Mouse (Mus musculus): ENCODE results near the gene Gtf2f2. TPM values are rescaled to one million over a fixed set of nuclear protein-coding genes. Genes with fewer than 3 reads are reported as not detected.

The Gtf2f2 gene
- polyA plus RNA-seq, 1 experiment from 2014 or later = 36.0 TPM

GRCm38 (mm10) chr14:75899566-75899965 is 111.1 kb downstream of the Gtf2f2 start:
- Histone ChIP-seq H3K4me2 (replicated peaks; ENCODE audit: low read depth, low read length) (no peak overlapping the region), H3K9me3 (ENCODE audit: control insufficient read depth, low read depth, low read length) (peaks cover under 1% of the 10 kb centered on the region; the same call in 1 of the 2 replicates), H3K4me1 (ENCODE audit: control insufficient read depth, insufficient read depth, low read length) (no peaks in the 10 kb centered on the region), H3K4me3 (ENCODE audit: low read depth, low read length) (no peak overlapping the region), H3K9ac (replicated peaks; ENCODE audit: low read depth, low read length) (no peak overlapping the region), H3K36me3 (ENCODE audit: control insufficient read depth, insufficient read depth, low read length) (no peaks in the 10 kb centered on the region; the same call in 1 of the 2 replicates), H3K27ac (ENCODE audit: low read length) (no peak overlapping the region), H3K27me3 (ENCODE audit: control insufficient read depth, insufficient read depth, low read length) (no peaks in the 10 kb centered on the region)
- WGBS = 25% methylated on average over 4 of the region's 4 CpGs
- ATAC-seq (ENCODE audit: insufficient number of reproducible peaks, insufficient read depth, low FRiP score, low read depth) = 0 out of 2 replicates have a peak, but pooled peaks have one; percentile 33

- no peak for ATAC-seq (ENCODE audit: insufficient number of reproducible peaks, insufficient read depth, low FRiP score, low read depth)
- WGBS = 75% methylated on average over 9 of the region's 9 CpGs
- no peaks in the 10 kb centered on the region for H3K27me3 ChIP-seq (ENCODE audit: control insufficient read depth, insufficient read depth, low read length)
- no peaks in the 10 kb centered on the region for H3K9me3 ChIP-seq (ENCODE audit: control insufficient read depth, low read depth, low read length)
- no peaks in the 10 kb centered on the region; the same call in 1 of the 2 replicates for H3K4me1 ChIP-seq (ENCODE audit: control insufficient read depth, insufficient read depth, low read length)
- H3K36me3 ChIP-seq (ENCODE audit: control insufficient read depth, insufficient read depth, low read length) = no peaks in the 10 kb centered on the region
- no peak overlapping the region for H3K27ac ChIP-seq (ENCODE audit: low read length)
- no peak overlapping the region for H3K9ac ChIP-seq (replicated peaks; ENCODE audit: low read depth, low read length)
- no peak overlapping the region for H3K4me3 ChIP-seq (ENCODE audit: low read depth, low read length)
- H3K4me2 ChIP-seq (replicated peaks; ENCODE audit: low read depth, low read length) = no peak overlapping the region
Measured at GRCm38 (mm10) chr14:75892118-75892517, 118.5 kb downstream of the Gtf2f2 start.

GRCm38 (mm10) chr14:75883873-75884272 is 126.8 kb downstream of the Gtf2f2 start:
- Histone ChIP-seq H3K27me3 (ENCODE audit: control insufficient read depth, insufficient read depth, low read length) (no peaks in the 10 kb centered on the region), H3K4me1 (ENCODE audit: control insufficient read depth, insufficient read depth, low read length) (no peaks in the 10 kb centered on the region), H3K9ac (replicated peaks; ENCODE audit: low read depth, low read length) (no peak overlapping the region), H3K4me3 (ENCODE audit: low read depth, low read length) (no peak overlapping the region), H3K4me2 (replicated peaks; ENCODE audit: low read depth, low read length) (no peak overlapping the region), H3K27ac (ENCODE audit: low read length) (no peak overlapping the region), H3K9me3 (ENCODE audit: control insufficient read depth, low read depth, low read length) (no peaks in the 10 kb centered on the region), H3K36me3 (ENCODE audit: control insufficient read depth, insufficient read depth, low read length) (no peaks in the 10 kb centered on the region)
- WGBS = 77% methylated on average over 5 of the region's 5 CpGs
- ATAC-seq (ENCODE audit: insufficient number of reproducible peaks, insufficient read depth, low FRiP score, low read depth) = no peak

- no peaks in the 10 kb centered on the region for H3K36me3 ChIP-seq (ENCODE audit: control insufficient read depth, insufficient read depth, low read length)
- H3K27me3 ChIP-seq (ENCODE audit: control insufficient read depth, insufficient read depth, low read length) = no peaks in the 10 kb centered on the region
- H3K4me2 ChIP-seq (replicated peaks; ENCODE audit: low read depth, low read length) = no peak overlapping the region
- WGBS = 73% methylated on average over 5 of the region's 5 CpGs
- no peak overlapping the region for H3K9ac ChIP-seq (replicated peaks; ENCODE audit: low read depth, low read length)
- H3K27ac ChIP-seq (ENCODE audit: low read length) = no peak overlapping the region
- no peaks in the 10 kb centered on the region for H3K9me3 ChIP-seq (ENCODE audit: control insufficient read depth, low read depth, low read length)
- no peaks in the 10 kb centered on the region for H3K4me1 ChIP-seq (ENCODE audit: control insufficient read depth, insufficient read depth, low read length)
- ATAC-seq (ENCODE audit: insufficient number of reproducible peaks, insufficient read depth, low FRiP score, low read depth) = no peak
- no peak overlapping the region for H3K4me3 ChIP-seq (ENCODE audit: low read depth, low read length)
Measured at GRCm38 (mm10) chr14:75883330-75883729, 127.3 kb downstream of the Gtf2f2 start.

- WGBS = 35% methylated on average over 4 of the region's 4 CpGs
- ATAC-seq (ENCODE audit: insufficient number of reproducible peaks, insufficient read depth, low FRiP score, low read depth) = no peak
- no peaks in the 10 kb centered on the region for H3K4me1 ChIP-seq (ENCODE audit: control insufficient read depth, insufficient read depth, low read length)
- H3K9me3 ChIP-seq (ENCODE audit: control insufficient read depth, low read depth, low read length) = no peaks in the 10 kb centered on the region
- H3K4me2 ChIP-seq (replicated peaks; ENCODE audit: low read depth, low read length) = no peak overlapping the region
- H3K27me3 ChIP-seq (ENCODE audit: control insufficient read depth, insufficient read depth, low read length) = no peaks in the 10 kb centered on the region
- H3K9ac ChIP-seq (replicated peaks; ENCODE audit: low read depth, low read length) = no peak overlapping the region
- H3K27ac ChIP-seq (ENCODE audit: low read length) = no peak overlapping the region
- H3K36me3 ChIP-seq (ENCODE audit: control insufficient read depth, insufficient read depth, low read length) = no peaks in the 10 kb centered on the region
- H3K4me3 ChIP-seq (ENCODE audit: low read depth, low read length) = no peak overlapping the region
Measured at GRCm38 (mm10) chr14:75881856-75882255, 128.8 kb downstream of the Gtf2f2 start.

- no peak overlapping the region for H3K4me3 ChIP-seq (ENCODE audit: low read depth, low read length)
- no peak for ATAC-seq (ENCODE audit: insufficient number of reproducible peaks, insufficient read depth, low FRiP score, low read depth)
Measured at GRCm38 (mm10) chr14:75878980-75879379, 131.7 kb downstream of the Gtf2f2 start.

GRCm38 (mm10) chr14:75877297-75877696 is 133.4 kb downstream of the Gtf2f2 start:
- H3K9ac ChIP-seq (replicated peaks; ENCODE audit: low read depth, low read length) = no peak overlapping the region
- ATAC-seq (ENCODE audit: insufficient number of reproducible peaks, insufficient read depth, low FRiP score, low read depth) = no peak

More at GRCm38 (mm10) chr14:75878980-75879379, 131.7 kb downstream of the Gtf2f2 start:
- Histone ChIP-seq H3K4me2 (replicated peaks; ENCODE audit: low read depth, low read length) (no peak overlapping the region), H3K36me3 (ENCODE audit: control insufficient read depth, insufficient read depth, low read length) (no peaks in the 10 kb centered on the region), H3K27ac (ENCODE audit: low read length) (no peak overlapping the region), H3K27me3 (ENCODE audit: control insufficient read depth, insufficient read depth, low read length) (no peaks in the 10 kb centered on the region), H3K9ac (replicated peaks; ENCODE audit: low read depth, low read length) (no peak overlapping the region), H3K9me3 (ENCODE audit: control insufficient read depth, low read depth, low read length) (no peaks in the 10 kb centered on the region), H3K4me1 (ENCODE audit: control insufficient read depth, insufficient read depth, low read length) (0 out of 2 replicates have a peak, but pooled peaks cover 6% of the 10 kb centered on the region)
- 18% methylated on average over 8 of the region's 8 CpGs for WGBS

GRCm38 (mm10) chr14:75876320-75877043 is 134.2 kb downstream of the Gtf2f2 start:
- no peaks in the 10 kb centered on the region for H3K36me3 ChIP-seq (ENCODE audit: control insufficient read depth, insufficient read depth, low read length)
- no peaks in the 10 kb centered on the region for H3K27me3 ChIP-seq (ENCODE audit: control insufficient read depth, insufficient read depth, low read length)
- H3K9me3 ChIP-seq (ENCODE audit: control insufficient read depth, low read depth, low read length) = no peaks in the 10 kb centered on the region
- H3K4me3 ChIP-seq (ENCODE audit: low read depth, low read length) = no peak overlapping the region
- H3K4me2 ChIP-seq (replicated peaks; ENCODE audit: low read depth, low read length) = peak overlapping the region; percentile 29
- 16% methylated on average over 21 of the region's 21 CpGs for WGBS
- no peak overlapping the region for H3K9ac ChIP-seq (replicated peaks; ENCODE audit: low read depth, low read length)
- ATAC-seq (ENCODE audit: insufficient number of reproducible peaks, insufficient read depth, low FRiP score, low read depth) = peak; percentile 38; the same call in 1 of the 2 replicates
- H3K4me1 ChIP-seq (ENCODE audit: control insufficient read depth, insufficient read depth, low read length) = 0 out of 2 replicates have a peak, but pooled peaks cover 6% of the 10 kb centered on the region
- H3K27ac ChIP-seq (ENCODE audit: low read length) = no peak overlapping the region

More at GRCm38 (mm10) chr14:75877297-75877696, 133.4 kb downstream of the Gtf2f2 start:
- WGBS = 88% methylated on average over 3 of the region's 3 CpGs
- no peaks in the 10 kb centered on the region for H3K9me3 ChIP-seq (ENCODE audit: control insufficient read depth, low read depth, low read length)
- no peak overlapping the region for H3K4me3 ChIP-seq (ENCODE audit: low read depth, low read length)
- 0 out of 2 replicates have a peak, but pooled peaks cover 6% of the 10 kb centered on the region for H3K4me1 ChIP-seq (ENCODE audit: control insufficient read depth, insufficient read depth, low read length)
- no peak overlapping the region for H3K27ac ChIP-seq (ENCODE audit: low read length)
- no peaks in the 10 kb centered on the region for H3K36me3 ChIP-seq (ENCODE audit: control insufficient read depth, insufficient read depth, low read length)
- H3K27me3 ChIP-seq (ENCODE audit: control insufficient read depth, insufficient read depth, low read length) = no peaks in the 10 kb centered on the region
- H3K4me2 ChIP-seq (replicated peaks; ENCODE audit: low read depth, low read length) = no peak overlapping the region
